Mouse (Mus musculus) heart, adult 2 months (tissue): ENCODE measurements around the gene Oxtr.

Experiments
- CTCF ChIP-seq: fragments of 200-600 bp; IDR thresholded peaks from 2 replicates; pipeline ENCODE4 v1.8.1; 2022; ENCODE audit warnings: antibody characterized with exemption, mild to moderate bottlenecking, moderate library complexity
- POLR2A ChIP-seq: fragments of 200-500 bp; IDR thresholded peaks from 2 replicates; pipeline ENCODE4 v1.6.1; 2011; ENCODE audit warnings: mild to moderate bottlenecking, low read depth, low read length, control low read depth; ENCODE audit not compliant: insufficient read depth

GRCm38 (mm10) chr6:112465441-112465840 lies 24.3 kb downstream of the Oxtr start:
- no peak for TF ChIP-seq POLR2A
- TF ChIP-seq CTCF = no peak
